Mouse (Mus musculus): ENCODE results near the gene Dpep3. TPM values are rescaled to one million over a fixed set of nuclear protein-coding genes. Genes with fewer than 3 reads are reported as not detected.
"Not testable (repeated sequence)": the region's sequence is repeated elsewhere in the genome, so short reads cannot be mapped to it uniquely, and the experiment has no call there.

Gene Dpep3
- polyA plus RNA-seq (2015; fragmentation: Nextera tagmentation; extraction: Ambion mirVana): not detected in 2 replicates

GRCm38 (mm10) chr8:105979325-105979724 lies at the start of gene Dpep3:
Gene Dpep3, minus strand, starts transcription at chr8:105979429.
- 92% methylated on average over 15 of the region's 15 CpGs for WGBS
- H3K27me3 ChIP-seq (replicated peaks; ENCODE audit: control insufficient read depth, insufficient read depth, low read length): no peaks in the 10 kb centered on the region
- H3K4me1 ChIP-seq (replicated peaks; ENCODE audit: control insufficient read depth, insufficient read depth, low read length): no peaks in the 10 kb centered on the region
- no peak within 1 kb of the TSS for H3K4me2 ChIP-seq (ENCODE audit: low read length)
- no peak within 1 kb of the TSS for H3K27ac ChIP-seq (ENCODE audit: low read length)
- no peak for ATAC-seq
- no peak within 1 kb of the TSS for H3K9ac ChIP-seq (replicated peaks; ENCODE audit: low read depth, low read length)
- no peaks in the 10 kb centered on the region for H3K36me3 ChIP-seq (ENCODE audit: control insufficient read depth, insufficient read depth)
- H3K4me3 ChIP-seq (replicated peaks; ENCODE audit: low read length): no peak within 1 kb of the TSS
- no peaks in the 10 kb centered on the region for H3K9me3 ChIP-seq (ENCODE audit: control insufficient read depth, low read length)

GRCm38 (mm10) chr8:106022483-106022882 lies 43.3 kb upstream of the Dpep3 start:
- no peak overlapping the region for H3K4me3 ChIP-seq (replicated peaks; ENCODE audit: low read length)
- H3K4me1 ChIP-seq (replicated peaks; ENCODE audit: control insufficient read depth, insufficient read depth, low read length): no peaks in the 10 kb centered on the region
- H3K9me3 ChIP-seq (ENCODE audit: control insufficient read depth, low read length): no peaks in the 10 kb centered on the region
- no peak overlapping the region for H3K4me2 ChIP-seq (ENCODE audit: low read length)
- peak; percentile 73 for ATAC-seq
- no peaks in the 10 kb centered on the region for H3K36me3 ChIP-seq (ENCODE audit: control insufficient read depth, insufficient read depth)
- no peak overlapping the region for H3K9ac ChIP-seq (replicated peaks; ENCODE audit: low read depth, low read length)
- no peaks in the 10 kb centered on the region for H3K27me3 ChIP-seq (replicated peaks; ENCODE audit: control insufficient read depth, insufficient read depth, low read length)
- no peak overlapping the region for H3K27ac ChIP-seq (ENCODE audit: low read length)

GRCm38 (mm10) chr8:106018039-106018438 lies 38.8 kb upstream of the Dpep3 start:
- Histone ChIP-seq H3K27me3 (replicated peaks; ENCODE audit: control insufficient read depth, insufficient read depth, low read length) (no peaks in the 10 kb centered on the region), H3K4me2 (ENCODE audit: low read length) (no peak overlapping the region), H3K36me3 (ENCODE audit: control insufficient read depth, insufficient read depth) (peaks cover 3% of the 10 kb centered on the region; the same call in 1 of the 2 replicates), H3K9ac (replicated peaks; ENCODE audit: low read depth, low read length) (no peak overlapping the region), H3K4me3 (replicated peaks; ENCODE audit: low read length) (no peak overlapping the region), H3K4me1 (replicated peaks; ENCODE audit: control insufficient read depth, insufficient read depth, low read length) (no peaks in the 10 kb centered on the region), H3K27ac (ENCODE audit: low read length) (no peak overlapping the region), H3K9me3 (ENCODE audit: control insufficient read depth, low read length) (no peaks in the 10 kb centered on the region)
- no peak for ATAC-seq
- WGBS: 97% methylated on average over 3 of the region's 3 CpGs

GRCm38 (mm10) chr8:106017130-106017529 lies 37.9 kb upstream of the Dpep3 start:
- no peak overlapping the region for H3K4me3 ChIP-seq (replicated peaks; ENCODE audit: low read length)
- 94% methylated on average over 7 of the region's 7 CpGs for WGBS
- no peak overlapping the region for H3K9ac ChIP-seq (replicated peaks; ENCODE audit: low read depth, low read length)
- no peak overlapping the region for H3K27ac ChIP-seq (ENCODE audit: low read length)
- no peak for ATAC-seq
- H3K4me1 ChIP-seq (replicated peaks; ENCODE audit: control insufficient read depth, insufficient read depth, low read length): no peaks in the 10 kb centered on the region; the same call in 1 of the 2 replicates
- H3K9me3 ChIP-seq (ENCODE audit: control insufficient read depth, low read length): no peaks in the 10 kb centered on the region
- H3K4me2 ChIP-seq (ENCODE audit: low read length): no peak overlapping the region
- H3K27me3 ChIP-seq (replicated peaks; ENCODE audit: control insufficient read depth, insufficient read depth, low read length): no peaks in the 10 kb centered on the region
- H3K36me3 ChIP-seq (ENCODE audit: control insufficient read depth, insufficient read depth): peaks cover 3% of the 10 kb centered on the region; the same call in 1 of the 2 replicates

- H3K9me3 ChIP-seq (ENCODE audit: control insufficient read depth, low read length): no peaks in the 10 kb centered on the region
- 96% methylated on average over 6 of the region's 6 CpGs for WGBS
- no peak overlapping the region for H3K9ac ChIP-seq (replicated peaks; ENCODE audit: low read depth, low read length)
- no peak for ATAC-seq
- peaks cover 6% of the 10 kb centered on the region for H3K4me1 ChIP-seq (replicated peaks; ENCODE audit: control insufficient read depth, insufficient read depth, low read length)
- peaks cover 3% of the 10 kb centered on the region; the same call in 1 of the 2 replicates for H3K36me3 ChIP-seq (ENCODE audit: control insufficient read depth, insufficient read depth)
- H3K4me2 ChIP-seq (ENCODE audit: low read length): no peak overlapping the region
- H3K27ac ChIP-seq (ENCODE audit: low read length): no peak overlapping the region
- H3K27me3 ChIP-seq (replicated peaks; ENCODE audit: control insufficient read depth, insufficient read depth, low read length): no peaks in the 10 kb centered on the region
- H3K4me3 ChIP-seq (replicated peaks; ENCODE audit: low read length): no peak overlapping the region
Measured at GRCm38 (mm10) chr8:106016284-106016683, 37.1 kb upstream of the Dpep3 start.

GRCm38 (mm10) chr8:106012203-106012602 lies 33.0 kb upstream of the Dpep3 start:
- H3K36me3 ChIP-seq (ENCODE audit: control insufficient read depth, insufficient read depth); H3K9me3 ChIP-seq (ENCODE audit: control insufficient read depth, low read length); H3K27me3 ChIP-seq (replicated peaks; ENCODE audit: control insufficient read depth, insufficient read depth, low read length); H3K9ac ChIP-seq (replicated peaks; ENCODE audit: low read depth, low read length); H3K4me3 ChIP-seq (replicated peaks; ENCODE audit: low read length); H3K27ac ChIP-seq (ENCODE audit: low read length); ATAC-seq: not testable (repeated sequence)
- H3K4me2 ChIP-seq (ENCODE audit: low read length): peak overlapping the region; percentile 86
- WGBS: 87% methylated on average over 8 of the region's 8 CpGs
- peaks cover 15% of the 10 kb centered on the region for H3K4me1 ChIP-seq (replicated peaks; ENCODE audit: control insufficient read depth, insufficient read depth, low read length)

- no peaks in the 10 kb centered on the region for H3K27me3 ChIP-seq (replicated peaks; ENCODE audit: control insufficient read depth, insufficient read depth, low read length)
- peak within 1 kb of the TSS; percentile 86 for H3K4me2 ChIP-seq (ENCODE audit: low read length)
- H3K9ac ChIP-seq (replicated peaks; ENCODE audit: low read depth, low read length): peak within 1 kb of the TSS; percentile 89
- peak within 1 kb of the TSS; percentile 95 for H3K4me3 ChIP-seq (replicated peaks; ENCODE audit: low read length)
- 2% methylated on average over 6 of the region's 6 CpGs for WGBS
- ATAC-seq: peak; percentile 16; the same call in 1 of the 2 replicates
- H3K9me3 ChIP-seq (ENCODE audit: control insufficient read depth, low read length): no peaks in the 10 kb centered on the region
- H3K36me3 ChIP-seq (ENCODE audit: control insufficient read depth, insufficient read depth): peaks cover 3% of the 10 kb centered on the region; the same call in 1 of the 2 replicates
- H3K27ac ChIP-seq (ENCODE audit: low read length): peak within 1 kb of the TSS; percentile 76
- peaks cover 15% of the 10 kb centered on the region for H3K4me1 ChIP-seq (replicated peaks; ENCODE audit: control insufficient read depth, insufficient read depth, low read length)
Measured at GRCm38 (mm10) chr8:106011643-106011986, 32.4 kb upstream of the Dpep3 start, which contains the start of gene Ddx28. Gene Ddx28, minus strand, starts transcription at chr8:106011882.

GRCm38 (mm10) chr8:106010748-106011642 lies 31.8 kb upstream of the Dpep3 start:
- Histone ChIP-seq H3K27ac (ENCODE audit: low read length) (peak overlapping the region; percentile 76), H3K4me1 (replicated peaks; ENCODE audit: control insufficient read depth, insufficient read depth, low read length) (peaks cover 15% of the 10 kb centered on the region), H3K36me3 (ENCODE audit: control insufficient read depth, insufficient read depth) (peaks cover 1% of the 10 kb centered on the region; the same call in 1 of the 2 replicates), H3K27me3 (replicated peaks; ENCODE audit: control insufficient read depth, insufficient read depth, low read length) (no peaks in the 10 kb centered on the region), H3K4me3 (replicated peaks; ENCODE audit: low read length) (peak overlapping the region; percentile 95), H3K4me2 (ENCODE audit: low read length) (peak overlapping the region; percentile 86), H3K9ac (replicated peaks; ENCODE audit: low read depth, low read length) (peak overlapping the region; percentile 89), H3K9me3 (ENCODE audit: control insufficient read depth, low read length) (no peaks in the 10 kb centered on the region)
- peak; percentile 98 for ATAC-seq
- under 1% methylated on average over 74 of the region's 74 CpGs for WGBS

- not testable (repeated sequence) for H3K36me3 ChIP-seq (ENCODE audit: control insufficient read depth, insufficient read depth); H3K27ac ChIP-seq (ENCODE audit: low read length); H3K4me2 ChIP-seq (ENCODE audit: low read length); H3K9me3 ChIP-seq (ENCODE audit: control insufficient read depth, low read length); ATAC-seq; H3K27me3 ChIP-seq (replicated peaks; ENCODE audit: control insufficient read depth, insufficient read depth, low read length); H3K4me3 ChIP-seq (replicated peaks; ENCODE audit: low read length); H3K9ac ChIP-seq (replicated peaks; ENCODE audit: low read depth, low read length)
- peaks cover 15% of the 10 kb centered on the region for H3K4me1 ChIP-seq (replicated peaks; ENCODE audit: control insufficient read depth, insufficient read depth, low read length)
- WGBS: 67% methylated on average over 3 of the region's 3 CpGs
Measured at GRCm38 (mm10) chr8:106007891-106008290, 28.7 kb upstream of the Dpep3 start.

Data from forebrain, embryonic 16.5 days (tissue).